Mouse (Mus musculus): ENCODE results near the gene Fcgr1.
"Not testable (repeated sequence)": the region's sequence is repeated elsewhere in the genome, so short reads cannot be mapped to it uniquely, and the experiment has no call there.

The Fcgr1 gene

DNA sequence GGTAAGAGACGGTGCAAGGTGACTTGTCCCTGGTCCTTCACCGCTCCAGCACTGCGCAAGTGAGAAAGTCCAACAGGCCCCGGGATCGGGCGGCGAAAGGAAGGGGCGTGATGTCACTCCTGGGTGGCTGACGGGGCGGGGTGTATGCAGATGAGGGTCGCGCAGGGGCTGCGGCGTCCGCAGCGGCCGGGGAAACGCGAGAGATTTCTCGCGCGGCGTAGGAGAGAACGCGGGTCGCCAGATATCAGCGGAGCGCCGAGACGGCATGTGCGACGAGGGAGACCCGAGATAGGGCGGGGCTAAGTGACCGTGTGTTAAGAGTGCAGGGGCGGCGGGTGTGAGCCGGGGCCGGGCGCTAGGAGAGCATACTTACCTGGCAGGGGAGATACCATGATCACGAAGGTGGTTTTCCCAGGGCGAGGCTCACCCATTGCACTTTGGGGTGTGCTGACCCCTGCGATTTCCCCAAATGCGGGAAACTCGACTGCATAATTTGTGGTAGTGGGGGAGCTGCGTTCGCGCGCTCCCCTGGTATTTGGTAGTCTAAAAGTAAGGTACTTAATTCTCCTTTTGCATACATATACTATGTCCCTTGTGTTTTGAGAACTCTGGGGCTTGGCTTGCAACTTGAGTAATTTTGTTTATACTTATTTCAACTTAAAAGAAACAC is 34.4 kb upstream of the Fcgr1 start:
- in situ Hi-C loops (cut with MseI, MboI): loop anchor here in 1 of 2 experiments (5.0 kb wide), 1 partner anchor 36 kb away; the partner anchor contains the start of gene Fcgr1

DNA sequence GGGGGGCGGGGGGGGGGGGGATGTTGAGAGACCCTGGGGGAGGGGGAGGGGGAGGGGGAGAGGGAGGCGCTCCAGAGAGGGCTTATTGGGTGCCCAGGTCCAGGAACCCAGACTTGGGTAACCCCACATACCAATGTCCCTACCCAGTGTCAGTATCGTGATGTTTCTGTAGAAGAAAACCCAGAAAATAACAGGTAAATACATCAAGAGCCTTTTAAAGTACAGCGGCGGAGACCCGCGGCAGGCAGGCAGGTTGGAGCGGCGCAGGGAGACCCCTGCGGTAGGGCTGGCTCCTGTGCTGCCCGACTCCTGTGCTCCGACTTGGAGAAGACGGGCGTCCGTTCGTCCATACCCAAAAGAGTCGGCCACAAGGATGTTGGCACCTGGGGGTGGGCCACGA is 33.9 kb upstream of the Fcgr1 start:
- in situ Hi-C loops (cut with MseI, MboI): loop anchor here in 1 of 2 experiments (5.0 kb wide), 1 partner anchor 35 kb away; the partner anchor contains the start of gene Fcgr1

DNA sequence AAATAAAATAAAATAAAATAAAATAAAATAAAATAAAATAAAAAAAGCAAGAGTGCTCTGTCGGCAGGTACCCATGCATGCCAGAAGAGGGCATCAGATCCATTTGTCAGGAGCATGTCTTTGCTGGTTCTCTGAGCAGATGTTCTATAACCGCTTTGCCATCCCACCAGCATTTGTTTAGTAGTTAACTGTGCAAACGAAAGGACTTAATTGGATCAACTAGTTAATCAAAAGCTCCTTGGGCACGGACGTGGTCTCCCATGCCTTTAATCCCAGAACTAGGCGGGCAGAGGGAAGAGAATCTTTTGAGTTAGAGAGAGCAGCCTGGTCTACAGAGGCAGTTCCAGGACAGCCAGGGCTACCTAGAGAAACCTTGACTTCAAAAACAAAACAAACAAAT is 33.4 kb upstream of the Fcgr1 start:
- in situ Hi-C loops (cut with MseI, MboI): loop anchor here in 1 of 2 experiments (5.0 kb wide), 1 partner anchor 35 kb away; the partner anchor contains the start of gene Fcgr1

DNA sequence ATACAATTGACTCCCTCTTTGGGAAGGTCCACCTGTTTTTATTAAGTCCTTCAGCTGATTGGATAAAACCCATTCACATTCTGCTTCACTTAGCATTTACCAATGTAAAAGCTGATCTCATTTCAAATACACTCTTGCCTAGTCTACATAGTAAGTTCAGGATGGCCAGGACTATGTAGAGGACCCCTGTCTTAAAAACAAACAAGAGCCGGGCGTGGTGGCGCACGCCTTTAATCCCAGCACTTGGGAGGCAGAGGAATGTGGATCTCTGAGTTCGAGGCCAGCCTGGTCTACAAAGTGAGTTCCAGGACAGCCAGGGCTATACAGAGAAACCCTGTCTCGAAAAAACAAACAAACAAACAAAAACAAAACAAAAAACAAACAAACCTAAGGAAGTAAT is 30.0 kb upstream of the Fcgr1 start:
- in situ Hi-C loops (cut with MseI, MboI): not testable (repeated sequence)

DNA sequence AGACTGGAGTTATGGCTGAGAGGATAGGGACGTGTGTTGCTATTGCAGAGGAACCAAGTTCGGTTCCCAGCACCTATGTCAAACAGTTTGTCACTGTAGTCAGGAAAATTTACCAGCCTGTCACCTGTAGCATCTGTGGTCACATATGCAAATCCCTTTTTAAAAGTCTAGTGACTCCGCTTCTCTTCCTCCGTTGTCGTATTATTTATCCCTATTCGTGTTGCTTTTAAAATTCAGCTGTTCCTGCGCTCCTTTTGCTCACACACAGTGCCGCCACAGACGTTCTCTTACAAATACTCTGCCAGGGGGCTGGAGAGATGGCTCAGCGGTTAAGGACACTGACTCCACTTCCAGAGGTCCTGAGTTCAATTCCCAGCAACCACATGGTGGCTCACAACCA is 28.8 kb upstream of the Fcgr1 start:
- in situ Hi-C loops (cut with MseI, MboI): no loop called here

DNA sequence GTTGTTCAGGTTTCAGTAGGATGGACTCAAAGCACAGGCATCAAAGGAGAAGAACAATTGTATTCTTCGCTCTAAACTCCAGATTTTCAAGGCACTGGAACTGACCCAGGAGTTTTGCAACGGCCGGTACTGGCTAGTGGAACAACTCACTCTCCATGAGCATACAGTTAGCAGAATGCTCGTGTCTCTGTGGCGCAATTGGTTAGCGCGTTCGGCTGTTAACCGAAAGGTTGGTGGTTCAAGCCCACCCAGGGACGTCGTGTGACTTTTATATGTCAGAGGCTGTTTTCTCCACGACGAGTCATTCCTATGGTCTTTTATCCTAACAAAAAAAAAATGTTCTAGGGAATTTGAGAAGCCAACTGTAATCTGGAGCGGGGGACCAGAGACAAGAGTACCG is 28.1 kb upstream of the Fcgr1 start:
- in situ Hi-C loops (cut with MseI, MboI): no loop called here

DNA sequence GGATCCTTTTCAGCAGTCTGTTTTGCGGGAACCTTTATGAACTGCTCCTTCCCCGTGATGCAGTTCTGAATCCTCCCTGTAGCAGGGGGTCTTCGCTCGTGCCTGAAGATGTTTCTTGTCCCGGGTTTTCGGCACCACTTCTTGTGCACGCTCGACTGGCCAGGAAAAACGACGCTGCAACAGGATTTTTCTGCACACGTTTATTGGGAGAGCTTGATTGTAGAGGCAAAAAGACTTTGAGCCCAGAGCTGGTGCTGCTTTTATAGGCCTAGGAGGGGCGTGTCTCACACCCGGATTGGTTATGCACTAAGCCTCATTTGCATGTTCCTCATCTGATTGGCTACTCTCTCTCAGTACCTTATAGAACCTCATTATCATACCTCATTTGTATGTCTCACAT is 26.2 kb upstream of the Fcgr1 start:
- in situ Hi-C loops (cut with MseI, MboI): not testable (repeated sequence)

DNA sequence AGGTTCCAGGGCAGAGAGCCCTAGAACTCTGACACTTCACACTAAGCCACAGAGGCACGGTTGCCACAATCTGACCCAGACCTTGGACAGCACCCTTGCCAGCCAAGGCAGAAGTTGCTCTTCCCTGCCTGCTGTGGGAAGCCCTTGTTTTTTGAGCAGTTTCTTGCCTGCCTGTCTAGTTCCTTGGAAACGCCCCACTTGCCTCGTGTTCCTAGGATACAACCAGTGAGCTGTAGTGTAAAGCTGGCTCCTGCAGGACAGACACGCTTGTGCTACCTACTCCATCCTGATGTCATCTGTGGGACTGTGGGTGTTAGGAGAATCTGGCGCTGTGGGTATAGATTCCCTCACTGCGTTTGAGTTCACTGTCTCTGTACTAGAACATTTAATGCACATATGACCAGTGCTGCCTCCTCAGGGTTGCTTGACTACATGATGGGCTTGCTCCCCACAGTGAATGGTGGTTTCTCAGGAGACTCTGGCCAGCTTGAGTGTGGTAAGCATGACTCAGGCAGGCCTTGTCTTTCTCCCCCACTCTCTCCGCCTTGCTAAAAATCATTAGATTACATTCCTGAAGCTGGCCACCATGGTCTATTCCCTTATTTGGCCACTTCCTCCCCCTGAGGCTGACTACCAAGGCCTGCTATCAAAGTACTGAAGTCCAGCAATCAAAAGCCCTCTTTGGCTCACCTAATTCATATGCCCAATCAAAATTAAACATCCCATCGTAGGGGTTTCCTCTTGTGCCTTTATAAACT is 18.8 kb upstream of the Fcgr1 start:
- in situ Hi-C loops (cut with MseI, MboI): no loop called here

DNA sequence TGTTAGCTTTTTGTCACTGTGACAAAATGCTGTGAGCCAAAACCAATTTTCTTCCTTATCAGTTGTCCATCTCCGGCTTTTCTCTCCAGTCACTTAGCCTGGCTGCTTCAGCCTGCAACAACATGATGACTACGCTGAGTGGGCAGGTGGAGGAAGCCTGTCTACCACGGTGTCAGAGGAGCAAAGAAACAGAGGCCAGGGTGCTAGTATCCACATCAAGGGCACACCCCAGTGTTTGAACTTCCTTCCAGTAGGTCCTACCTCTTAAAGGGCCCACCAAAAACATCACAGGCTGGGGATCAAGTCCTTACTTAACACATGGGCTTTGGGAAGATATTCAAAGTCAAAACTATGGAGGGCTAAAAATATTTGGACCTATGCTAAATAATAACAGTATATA is 15.7 kb upstream of the Fcgr1 start:
- in situ Hi-C loops (cut with MseI, MboI): no loop called here

DNA sequence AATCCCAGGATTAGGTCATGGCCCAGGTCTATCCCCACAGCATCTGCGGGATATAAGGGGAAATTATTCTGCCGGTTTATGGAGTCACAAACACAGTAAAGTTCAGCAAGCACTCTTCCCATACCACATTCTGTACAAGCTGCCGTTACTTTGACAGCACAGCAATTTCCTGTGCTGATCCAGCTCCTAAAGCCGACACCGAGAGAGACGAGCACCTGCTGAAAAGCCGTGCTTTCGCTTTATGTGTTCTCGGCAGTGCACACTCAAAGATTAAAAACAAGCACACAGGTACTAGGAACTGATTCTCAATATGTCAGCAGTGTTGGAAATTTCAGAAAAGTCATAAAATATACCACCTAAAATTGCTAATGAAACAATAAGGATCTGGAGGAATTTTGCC is 12.7 kb upstream of the Fcgr1 start:
- in situ Hi-C loops (cut with MseI, MboI): no loop called here

DNA sequence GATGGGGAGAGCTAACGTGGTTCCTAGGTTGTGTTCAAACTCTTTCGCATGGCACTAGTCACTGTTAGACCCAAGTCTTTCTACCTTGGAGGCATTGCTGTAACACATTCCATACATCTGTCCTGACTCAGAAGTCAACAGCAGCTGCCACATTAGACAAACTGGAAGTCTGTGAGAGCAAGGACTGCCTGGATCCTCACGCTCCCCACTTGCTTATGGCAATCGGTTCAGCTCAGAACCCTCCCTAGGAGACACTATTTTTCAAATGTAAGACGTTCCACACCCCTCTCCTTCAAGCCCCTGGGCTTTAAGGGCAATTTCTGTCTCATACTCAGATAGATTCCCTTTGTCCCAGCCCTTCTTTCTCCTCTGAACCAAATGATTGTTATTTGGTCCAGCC is 8.3 kb upstream of the Fcgr1 start:
- in situ Hi-C loops (cut with MseI, MboI): no loop called here

DNA sequence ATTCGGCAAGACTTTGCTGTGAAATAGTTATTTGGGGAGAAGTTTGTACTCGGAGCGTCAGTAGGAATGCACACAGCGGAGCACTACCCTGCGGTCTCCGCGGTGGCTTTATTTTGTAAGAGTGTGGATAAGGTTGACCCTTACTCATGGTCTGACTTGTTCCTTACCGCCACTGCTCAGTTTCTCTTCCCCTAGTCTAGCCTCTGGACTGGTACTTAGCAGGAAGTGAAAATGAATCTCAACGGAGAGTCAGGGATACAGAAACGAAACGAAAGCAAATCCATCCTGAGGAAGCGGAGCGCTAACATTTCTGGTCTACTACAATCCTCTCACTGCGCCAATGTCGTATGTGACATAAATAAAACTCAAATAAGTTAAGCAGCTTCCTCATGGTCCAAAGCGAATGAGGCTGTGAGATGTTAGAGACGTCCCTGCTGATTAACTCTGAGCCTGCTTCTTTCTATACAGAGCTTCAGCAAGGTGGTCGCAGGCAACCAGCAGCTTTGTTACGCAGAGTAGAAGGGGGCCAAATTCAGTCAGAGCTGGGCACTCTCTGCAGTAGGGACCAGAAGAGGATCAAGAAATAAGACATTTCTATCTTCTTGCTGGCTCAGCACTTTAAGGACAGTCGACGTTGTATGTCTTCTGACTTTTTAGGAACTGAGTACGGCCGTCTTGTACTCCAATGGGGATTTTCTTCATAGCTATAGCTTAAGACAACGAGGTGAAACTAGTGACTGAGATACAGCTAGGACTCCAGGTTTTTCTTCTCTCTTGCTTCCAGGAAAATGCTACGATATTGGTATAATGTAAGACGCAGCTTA is 7.1 kb upstream of the Fcgr1 start:
- in situ Hi-C loops (cut with MseI, MboI): no loop called here

DNA sequence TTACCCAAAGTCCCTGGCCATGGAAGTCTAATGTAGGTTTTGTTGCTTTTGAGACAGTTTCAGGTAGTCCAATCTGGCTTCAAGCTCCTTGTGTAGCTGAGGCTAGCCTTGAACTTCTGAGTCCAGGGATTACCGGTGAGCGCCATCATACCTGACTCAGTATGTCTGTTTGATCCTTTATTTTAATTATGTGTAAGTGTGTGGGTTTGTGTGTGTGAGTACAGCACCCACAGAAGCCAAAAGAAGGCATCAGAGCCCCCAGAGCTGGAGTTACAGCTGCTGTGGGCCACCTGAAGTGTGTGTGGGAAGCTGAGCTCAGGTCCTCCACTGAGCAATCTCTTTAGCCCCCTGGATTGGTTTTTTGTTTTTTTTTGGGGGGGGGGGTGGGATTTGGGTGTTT is 5.8 kb upstream of the Fcgr1 start:
- in situ Hi-C loops (cut with MseI, MboI): loop anchor here in 1 of 2 experiments (10.0 kb wide), 1 partner anchor 95 kb away; no protein-coding TSS in a partner anchor

DNA sequence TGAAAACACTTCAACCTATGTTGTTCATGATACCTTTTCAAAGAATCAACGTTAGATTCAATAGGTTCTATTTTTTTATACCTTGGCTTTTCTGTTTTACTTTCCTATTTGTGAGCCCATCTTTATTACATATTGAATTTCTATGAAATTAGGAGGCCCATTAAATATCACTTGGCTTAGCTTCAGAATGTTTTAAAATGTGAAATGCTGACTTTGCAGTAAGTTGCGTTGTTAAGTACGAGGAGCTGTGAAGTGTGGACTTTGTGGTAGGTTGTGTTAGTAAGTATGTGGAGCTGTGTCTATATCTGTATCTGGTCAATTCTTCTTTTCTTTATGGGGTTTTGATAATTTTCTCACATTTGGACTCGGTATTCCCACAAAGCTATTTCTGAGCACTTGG is 4.6 kb upstream of the Fcgr1 start:
- in situ Hi-C loops (cut with MseI, MboI): loop anchor here in 1 of 2 experiments (10.0 kb wide), 1 partner anchor 96 kb away; no protein-coding TSS in a partner anchor

DNA sequence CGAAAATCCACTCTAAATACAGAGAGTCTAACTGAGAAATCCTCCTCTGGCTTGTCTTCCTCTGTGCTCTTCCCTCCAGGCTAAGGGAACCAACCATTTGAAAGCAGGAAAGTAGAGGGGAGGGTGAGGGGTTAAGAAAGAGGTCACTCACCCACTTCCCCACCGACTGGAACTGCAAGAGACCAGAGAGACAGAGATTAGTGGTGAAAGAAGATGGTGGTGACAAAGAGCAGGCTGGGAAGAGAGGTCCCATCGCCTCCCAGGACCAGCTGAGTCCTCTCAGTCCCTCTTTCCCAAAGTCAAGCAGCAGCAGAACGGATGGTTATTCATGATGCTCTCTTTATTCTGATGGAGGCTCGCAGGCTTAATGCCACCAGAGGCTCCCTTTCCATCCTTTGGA is 401 bp downstream of the Fcgr1 start:
- in situ Hi-C loops (cut with MseI, MboI): loop anchor here in 1 of 2 experiments (5.0 to 10.0 kb wide), 2 partner anchors 34 to 101 kb away; no protein-coding TSS in a partner anchor

DNA sequence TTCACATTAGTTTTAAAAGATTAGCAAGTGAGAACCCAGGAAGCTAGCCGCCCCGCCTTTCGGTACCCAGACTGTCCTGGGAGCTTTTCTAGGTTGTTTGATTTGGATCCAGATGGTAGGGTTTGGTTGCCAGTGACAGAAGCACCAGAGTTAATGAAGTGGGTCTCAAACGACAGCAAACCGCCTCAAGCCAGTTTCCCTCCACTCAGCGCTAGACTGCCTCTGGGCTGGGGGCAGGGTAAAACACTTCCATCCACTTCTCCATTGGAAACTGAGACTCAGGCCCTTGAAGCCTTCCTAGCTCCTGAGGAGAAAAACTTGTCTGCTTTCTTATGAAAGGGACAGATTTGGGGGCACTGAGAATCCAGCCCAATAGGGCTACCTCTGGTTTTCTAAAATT is 1.1 kb downstream of the Fcgr1 start:
- in situ Hi-C loops (cut with MseI, MboI): loop anchor here in 1 of 2 experiments (5.0 to 10.0 kb wide), 2 partner anchors 35 to 102 kb away; no protein-coding TSS in a partner anchor

DNA sequence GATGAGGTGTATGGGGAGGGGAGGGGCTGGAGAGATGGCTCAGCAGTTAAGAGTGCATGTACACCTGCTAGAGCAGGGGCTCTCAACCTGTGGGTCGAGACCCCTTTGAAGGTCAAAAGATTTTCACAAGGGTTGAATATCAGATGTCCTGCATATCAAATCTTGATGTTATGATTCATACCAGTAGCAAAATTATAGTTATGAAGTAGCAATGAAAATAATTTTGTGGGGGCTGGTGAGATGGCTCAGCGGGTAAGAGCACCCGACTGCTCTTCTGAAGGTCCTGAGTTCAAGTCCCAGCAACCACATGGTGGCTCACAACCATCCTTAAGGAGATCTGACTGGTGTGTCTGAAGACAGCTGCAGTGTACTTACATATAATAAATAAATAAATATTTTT is 3.0 kb downstream of the Fcgr1 start:
- in situ Hi-C loops (cut with MseI, MboI): loop anchor here in 1 of 2 experiments (5.0 to 10.0 kb wide), 2 partner anchors 37 to 104 kb away; no protein-coding TSS in a partner anchor

DNA sequence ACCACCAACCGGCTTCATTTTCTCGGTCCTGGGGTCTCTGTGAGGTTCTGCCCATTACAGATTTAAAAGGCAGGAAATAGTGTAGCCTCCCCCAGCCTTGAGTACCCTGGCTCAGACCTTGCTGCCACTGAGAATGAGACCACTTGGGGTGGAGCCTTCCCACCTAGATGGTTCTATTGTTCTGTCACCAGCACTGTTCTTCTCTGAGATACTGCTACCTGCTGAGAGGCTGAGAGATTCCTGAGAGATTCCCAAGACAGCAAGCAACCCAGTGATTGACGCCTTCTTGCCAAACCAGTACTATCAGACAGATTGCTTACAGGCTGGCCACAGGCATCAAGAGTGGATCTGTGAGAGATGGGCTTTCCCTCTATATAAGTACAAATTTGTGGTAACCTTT is 4.6 kb downstream of the Fcgr1 start:
- in situ Hi-C loops (cut with MseI, MboI): loop anchor here in 1 of 2 experiments (10.0 kb wide), 1 partner anchor 116 kb away; no protein-coding TSS in a partner anchor

DNA sequence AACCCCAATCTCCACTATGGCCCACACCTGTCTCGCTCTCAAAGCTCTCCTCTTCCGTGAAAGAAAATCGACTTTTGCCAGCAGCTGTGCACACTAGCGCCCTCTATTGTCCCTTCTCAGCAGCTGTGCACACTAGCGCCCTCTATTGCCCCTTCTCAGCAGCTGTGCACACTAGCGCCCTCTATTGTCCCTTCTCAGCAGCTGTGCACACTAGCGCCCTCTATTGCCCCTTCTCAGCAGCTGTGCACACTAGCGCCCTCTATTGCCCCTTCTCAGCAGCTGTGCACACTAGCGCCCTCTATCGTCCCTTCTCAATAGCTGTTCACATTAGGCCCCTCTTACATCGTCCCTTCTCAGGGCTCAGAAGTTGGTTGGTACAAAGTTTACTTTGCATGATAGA is 6.4 kb downstream of the Fcgr1 start:
- in situ Hi-C loops (cut with MseI, MboI): loop anchor here in 1 of 2 experiments (10.0 kb wide), 1 partner anchor 117 kb away; no protein-coding TSS in a partner anchor

DNA sequence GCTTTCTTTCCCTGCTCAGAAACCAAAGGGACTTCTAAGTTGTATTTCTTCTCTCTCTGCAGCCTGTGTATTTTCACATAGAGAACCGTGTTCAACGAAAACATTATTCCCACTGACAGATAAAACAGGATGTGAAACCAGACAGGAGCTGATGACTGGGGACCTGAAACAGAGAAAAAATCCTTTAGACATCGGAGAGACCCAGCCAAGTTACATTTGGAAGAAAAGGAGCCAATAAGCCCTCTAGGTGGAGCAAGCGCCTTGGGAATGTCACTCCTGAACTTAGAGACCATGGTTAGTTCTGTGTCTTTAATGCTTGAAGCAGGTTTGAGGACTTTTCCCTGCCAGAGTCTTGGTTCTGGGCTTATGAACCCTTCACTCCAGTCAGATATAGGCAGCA is 9.3 kb downstream of the Fcgr1 start:
- in situ Hi-C loops (cut with MseI, MboI): loop anchor here in 1 of 2 experiments (10.0 kb wide), 1 partner anchor 120 kb away; no protein-coding TSS in a partner anchor

DNA sequence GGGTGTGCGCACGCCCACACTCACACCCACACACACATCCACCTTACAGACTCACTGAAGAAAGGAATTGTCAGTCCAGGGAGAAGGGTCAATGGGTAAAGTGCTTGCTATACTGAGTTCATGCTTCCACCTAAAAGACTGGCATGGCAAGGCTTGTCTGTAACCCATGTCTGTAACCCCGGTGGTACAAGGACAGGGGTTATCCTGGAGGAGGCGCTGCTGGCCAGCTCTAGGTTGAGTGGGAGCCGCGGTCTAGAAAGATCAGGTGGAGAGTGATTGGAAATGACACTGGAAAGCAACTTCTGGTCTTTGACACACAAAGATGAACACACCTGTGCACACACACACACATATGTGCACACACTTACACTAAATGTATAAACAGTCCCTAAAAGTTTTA is 13.1 kb downstream of the Fcgr1 start:
- in situ Hi-C loops (cut with MseI, MboI): loop anchor here in 1 of 2 experiments (10.0 kb wide), 1 partner anchor 124 kb away; no protein-coding TSS in a partner anchor
